10 mouse cellular contexts compared by ENCODE assay signal in the genomic region with DNA sequence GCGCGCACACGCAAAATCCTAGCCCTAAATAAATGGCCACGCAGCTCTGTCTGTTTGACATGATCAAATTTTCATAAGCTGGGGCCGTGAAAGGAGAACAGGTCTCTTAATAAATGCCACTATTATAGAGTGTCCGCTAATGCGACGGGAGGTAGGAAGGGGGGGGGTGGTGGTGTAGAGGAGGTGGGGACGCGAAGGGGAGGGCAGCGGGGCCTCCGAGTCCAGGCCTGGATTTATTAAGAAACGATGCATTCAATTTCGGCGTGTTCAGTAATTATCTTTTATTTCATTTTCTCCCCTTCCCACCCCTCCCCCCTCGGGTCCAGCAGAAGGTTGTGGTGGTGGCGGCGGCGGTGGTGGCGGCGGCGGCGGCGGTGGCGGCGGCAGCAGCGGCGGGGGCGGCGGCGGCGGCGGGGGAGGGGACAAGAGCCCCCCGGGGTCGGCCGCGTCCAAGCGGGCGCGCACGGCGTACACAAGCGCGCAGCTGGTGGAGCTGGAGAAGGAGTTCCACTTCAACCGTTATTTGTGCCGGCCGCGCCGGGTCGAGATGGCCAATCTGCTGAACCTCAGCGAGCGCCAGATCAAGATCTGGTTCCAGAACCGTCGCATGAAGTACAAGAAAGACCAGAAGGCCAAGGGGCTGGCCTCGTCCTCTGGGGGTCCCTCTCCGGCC. TPM values are rescaled to one million over a fixed set of nuclear protein-coding genes. Genes with fewer than 3 reads are reported as not detected.
DNase-seq lines count a peak whose midpoint lies in the region; ATAC-seq lines count a peak whose summit lies in the region.
"Had no signal": no experiment of that assay in that cellular context is flagged by ENCODE, and none has a peak within 500 bp of the region (broad histone marks: within the 10 kb centered on the region; RNA-seq: fewer than 3 reads in every experiment).

No protein-coding gene starts in this region.

- H3K36me3 ChIP-seq in midbrain, embryonic 12.5 days, result no peaks in the 10 kb centered on the region
- no peaks in the 10 kb centered on the region for H3K36me3 ChIP-seq in midbrain, embryonic 13.5 days
- peaks cover 8% of the 10 kb centered on the region; the same call in 1 of the 2 replicates for H3K36me3 ChIP-seq in stomach, embryonic 14.5 days (ENCODE audit: control insufficient read depth, insufficient read depth, low read length)

- H3K27ac ChIP-seq in midbrain, embryonic 12.5 days (replicated peaks), result no peak overlapping the region
- H3K27ac ChIP-seq in midbrain, embryonic 13.5 days, result no peak overlapping the region
- peak overlapping the region; percentile 100 for H3K27ac ChIP-seq in stomach, embryonic 14.5 days (ENCODE audit: low read length)

- ATAC-seq in midbrain, embryonic 12.5 days (ENCODE audit: low FRiP score, low read depth), result no peak
- ATAC-seq in midbrain, embryonic 13.5 days, result no peak
- no peak for ATAC-seq in stomach, embryonic 14.5 days (ENCODE audit: insufficient number of reproducible peaks, insufficient read depth, low FRiP score, low read depth)

- peaks cover 97% of the 10 kb centered on the region for H3K27me3 ChIP-seq in midbrain, embryonic 12.5 days
- peaks cover 98% of the 10 kb centered on the region for H3K27me3 ChIP-seq in midbrain, embryonic 13.5 days
- 0 out of 2 replicates have a peak, but pooled peaks cover 3% of the 10 kb centered on the region for H3K27me3 ChIP-seq in stomach, embryonic 14.5 days (ENCODE audit: control insufficient read depth, insufficient read depth, low read length)

- no peak overlapping the region; the same call in 1 of the 2 replicates for H3K4me3 ChIP-seq in midbrain, embryonic 12.5 days
- no peak overlapping the region for H3K4me3 ChIP-seq in midbrain, embryonic 13.5 days (replicated peaks)
- H3K4me3 ChIP-seq in stomach, embryonic 14.5 days (ENCODE audit: low read depth, low read length), result peak overlapping the region; percentile 20

- 0 out of 2 replicates have a peak overlapping the region, but pooled peaks have one; percentile 18 for H3K4me2 ChIP-seq in midbrain, embryonic 12.5 days (replicated peaks)
- H3K4me2 ChIP-seq in midbrain, embryonic 13.5 days (replicated peaks), result no peak overlapping the region
- peak overlapping the region; percentile 78 for H3K4me2 ChIP-seq in stomach, embryonic 14.5 days (replicated peaks; ENCODE audit: low read depth, low read length)

- no peaks in the 10 kb centered on the region for H3K9me3 ChIP-seq in midbrain, embryonic 12.5 days
- no peaks in the 10 kb centered on the region for H3K9me3 ChIP-seq in midbrain, embryonic 13.5 days
- no peaks in the 10 kb centered on the region for H3K9me3 ChIP-seq in stomach, embryonic 14.5 days (ENCODE audit: control insufficient read depth, low read depth, low read length)

- H3K9ac ChIP-seq in midbrain, embryonic 12.5 days (replicated peaks), result no peak overlapping the region
- no peak overlapping the region for H3K9ac ChIP-seq in midbrain, embryonic 13.5 days (replicated peaks)
- peak overlapping the region; percentile 31 for H3K9ac ChIP-seq in stomach, embryonic 14.5 days (replicated peaks; ENCODE audit: low read depth, low read length)

- 1% methylated on average over 37 of the region's 56 CpGs for WGBS in midbrain, embryonic 12.5 days
- WGBS in midbrain, embryonic 13.5 days, result 2% methylated on average over 40 of the region's 56 CpGs
- 3% methylated on average over 43 of the region's 56 CpGs for WGBS in stomach, embryonic 14.5 days

- peaks cover 7% of the 10 kb centered on the region; the same call in 1 of the 2 replicates for H3K4me1 ChIP-seq in midbrain, embryonic 12.5 days
- H3K4me1 ChIP-seq in midbrain, embryonic 13.5 days (replicated peaks), result 0 out of 2 replicates have a peak, but pooled peaks cover 4% of the 10 kb centered on the region
- peaks cover 46% of the 10 kb centered on the region for H3K4me1 ChIP-seq in stomach, embryonic 14.5 days (ENCODE audit: control insufficient read depth, insufficient read depth, low read length)

- peak; percentile 76 for DNase-seq in embryo, embryonic 11 days
- no peak for DNase-seq in embryo, embryonic 10 days (ENCODE audit: low spot score)
- DNase-seq in kidney, postnatal 25 days, result peak; percentile 57 to 72
- no peak for DNase-seq in cerebellum, postnatal 36 days
- no peak for DNase-seq in left cerebral cortex, adult 8-10 months (ENCODE audit: low spot score in 2 of 2)
- DNase-seq: gastrocnemius, postnatal 10 days had no signal

RNA-seq across cellular contexts. Expression of a gene that starts 5.0 kb away (rescaled TPM):
- polyA plus RNA-seq in midbrain, embryonic 12.5 days (2016; fragmentation: Nextera tagmentation; extraction: Ambion mirVana), result 0.15 and 0.38 TPM in 2 replicates
- polyA plus RNA-seq in midbrain, embryonic 13.5 days (2015; fragmentation: Nextera tagmentation; extraction: Ambion mirVana), result 0.19 and 0.28 TPM in 2 replicates
- 23.1 and 25.9 TPM in 2 replicates for polyA plus RNA-seq in stomach, embryonic 14.5 days (2014; fragmentation: Nextera tagmentation; extraction: Ambion mirVana)
- total RNA-seq in left cerebral cortex, adult 8-10 months (2022), result not detected

RNA-seq across cellular contexts. Expression of a gene that starts 20.2 kb away (rescaled TPM):
- polyA plus RNA-seq in midbrain, embryonic 12.5 days (2016; fragmentation: Nextera tagmentation; extraction: Ambion mirVana), result not detected in 2 replicates
- not detected in 2 replicates for polyA plus RNA-seq in midbrain, embryonic 13.5 days (2015; fragmentation: Nextera tagmentation; extraction: Ambion mirVana)
- 0.22 and 0.32 TPM in 2 replicates for polyA plus RNA-seq in stomach, embryonic 14.5 days (2014; fragmentation: Nextera tagmentation; extraction: Ambion mirVana)
- not detected for total RNA-seq in left cerebral cortex, adult 8-10 months (2022)
- total RNA-seq: gastrocnemius, postnatal 10 days; megakaryocyte-erythroid progenitor cell, adult 5-6 weeks had no signal

RNA-seq across cellular contexts. Expression of a gene that starts 22.2 kb away (rescaled TPM):
- not detected in 2 replicates for polyA plus RNA-seq in midbrain, embryonic 12.5 days (2016; fragmentation: Nextera tagmentation; extraction: Ambion mirVana)
- 0.11 TPM in 1 of 2 replicates, not detected in the other for polyA plus RNA-seq in midbrain, embryonic 13.5 days (2015; fragmentation: Nextera tagmentation; extraction: Ambion mirVana)
- polyA plus RNA-seq in stomach, embryonic 14.5 days (2014; fragmentation: Nextera tagmentation; extraction: Ambion mirVana), result 3.6 and 4.7 TPM in 2 replicates
- total RNA-seq in left cerebral cortex, adult 8-10 months (2022), result not detected

RNA-seq across cellular contexts. Expression of a gene that starts 27.3 kb away (rescaled TPM):
- not detected in 2 replicates for polyA plus RNA-seq in midbrain, embryonic 12.5 days (2016; fragmentation: Nextera tagmentation; extraction: Ambion mirVana)
- not detected in 2 replicates for polyA plus RNA-seq in midbrain, embryonic 13.5 days (2015; fragmentation: Nextera tagmentation; extraction: Ambion mirVana)
- 3.5 and 3.7 TPM in 2 replicates for polyA plus RNA-seq in stomach, embryonic 14.5 days (2014; fragmentation: Nextera tagmentation; extraction: Ambion mirVana)
- under 1 TPM in 1 of 4 experiments, not detected in 3; 0.11 TPM for total RNA-seq in left cerebral cortex, adult 8-10 months (2022)

RNA-seq across cellular contexts. Expression of a gene that starts 42.2 kb away (rescaled TPM):
- not detected in 2 replicates for polyA plus RNA-seq in midbrain, embryonic 12.5 days (2016; fragmentation: Nextera tagmentation; extraction: Ambion mirVana)
- 0.08 TPM in 1 of 2 replicates, not detected in the other for polyA plus RNA-seq in midbrain, embryonic 13.5 days (2015; fragmentation: Nextera tagmentation; extraction: Ambion mirVana)
- polyA plus RNA-seq in stomach, embryonic 14.5 days (2014; fragmentation: Nextera tagmentation; extraction: Ambion mirVana), result 21.2 and 23.3 TPM in 2 replicates
- total RNA-seq in left cerebral cortex, adult 8-10 months (2022), result not detected
- total RNA-seq: megakaryocyte-erythroid progenitor cell, adult 5-6 weeks had no signal

Comparison
In these comparisons a context has a peak if more than half of its experiments do, and no peak if none do; other contexts are left out.
1. DNase-seq: peak in embryo, embryonic 11 days (single experiment) and kidney, postnatal 25 days (2 of 2); none in embryo, embryonic 10 days (single experiment), cerebellum, postnatal 36 days (0 of 2) and left cerebral cortex, adult 8-10 months (0 of 2).
2. RNA of a gene that starts 5.0 kb away (polyA plus RNA-seq): 23.1 to 25.9 TPM in stomach, embryonic 14.5 days; 0.19 to 0.28 TPM in midbrain, embryonic 13.5 days and 0.15 to 0.38 TPM in midbrain, embryonic 12.5 days; every median in the first group is over 10 times any median in the second.